Comparison of ENCODE assay signal across 15 mouse cellular contexts in the genomic region with DNA sequence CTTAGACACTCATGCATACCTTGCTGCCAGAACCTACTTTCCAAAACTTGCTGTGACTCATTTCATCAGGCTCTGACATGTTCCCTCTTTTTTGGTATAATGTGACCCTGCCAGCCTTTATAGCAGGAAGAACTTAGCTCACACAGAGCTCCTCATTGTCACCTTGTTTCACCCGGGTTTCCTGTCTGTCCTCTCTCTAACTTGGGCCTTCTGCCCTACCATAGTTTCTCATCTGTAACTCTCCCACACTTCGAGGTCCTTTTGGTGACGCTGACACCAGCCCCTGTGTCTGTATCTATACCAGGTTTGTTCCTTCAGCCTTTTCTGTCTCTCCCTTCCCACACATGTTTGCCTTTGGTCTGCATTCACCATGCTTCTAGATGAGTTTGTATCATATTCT.
"Had no signal": no experiment of that assay in that cellular context is flagged by ENCODE, and none has a peak within 500 bp of the region (broad histone marks: within the 10 kb centered on the region; RNA-seq: fewer than 3 reads in every experiment).

No protein-coding gene starts in this region.

- H3K9ac ChIP-seq: limb, embryonic 12.5 days; limb, embryonic 15.5 days; liver, embryonic 14.5 days; liver, postnatal 0 days; lung, embryonic 14.5 days had no signal

- ATAC-seq: inflammation-experienced regulatory T-cells, adult 6 months; intestine, embryonic 16.5 days; liver, postnatal 0 days had no signal

- DNase-seq: left cerebral cortex, postnatal 4 days; liver, postnatal 0 days; lung, embryonic 14.5 days; lung, postnatal 10 days; lung, postnatal 4 days; midbrain, embryonic 14.5 days; thymus, postnatal 25 days had no signal

- H3K9me3 ChIP-seq: limb, embryonic 12.5 days; limb, embryonic 15.5 days had no signal

- H3K27me3 ChIP-seq: limb, embryonic 12.5 days had no signal

- H3K36me3 ChIP-seq: limb, embryonic 12.5 days; limb, embryonic 15.5 days had no signal

- H3K4me3 ChIP-seq: limb, embryonic 12.5 days; limb, embryonic 15.5 days had no signal

- H3K27ac ChIP-seq: kidney, postnatal 0 days; limb, embryonic 12.5 days; limb, embryonic 15.5 days; liver, embryonic 14.5 days had no signal

- H3K4me2 ChIP-seq: limb, embryonic 12.5 days; limb, embryonic 15.5 days; liver, embryonic 11.5 days; lung, embryonic 14.5 days; midbrain, embryonic 11.5 days had no signal
